In the genomic region with DNA sequence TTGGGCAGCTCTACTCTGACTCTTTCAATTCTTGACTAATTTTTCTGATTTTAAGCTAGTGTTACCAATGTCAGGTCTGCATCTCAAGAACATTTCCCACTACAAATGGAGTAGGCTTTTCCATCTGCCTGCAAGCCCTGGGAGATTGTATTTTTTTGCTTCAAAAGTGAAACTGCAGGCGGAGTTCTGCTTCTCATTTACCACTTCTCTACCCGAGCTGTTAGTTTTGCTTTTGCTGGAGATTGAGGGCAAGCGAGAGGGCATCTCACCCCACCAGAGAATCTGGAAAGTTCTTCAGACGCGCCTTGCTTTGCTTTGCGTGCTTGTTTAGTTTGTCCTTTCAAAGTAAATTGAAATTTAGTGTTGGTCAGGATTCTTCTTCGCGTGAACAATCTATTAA, we compare ENCODE assay signal across 15 mouse cellular contexts. TPM values are rescaled to one million over a fixed set of nuclear protein-coding genes. Genes with fewer than 3 reads are reported as not detected.
A peak's percentile ranks its signal among the peaks of the same experiment; 100 is the strongest.
DNase-seq lines count a peak whose midpoint lies in the region; ATAC-seq and TF ChIP-seq lines count a peak whose summit lies in the region.
"Had no signal": no experiment of that assay in that cellular context is flagged by ENCODE, and none has a peak within 500 bp of the region (broad histone marks: within the 10 kb centered on the region; RNA-seq: fewer than 3 reads in every experiment).

No protein-coding gene starts in this region.

- no peaks in the 10 kb centered on the region for H3K4me1 ChIP-seq in hindbrain, postnatal 0 days (ENCODE audit: insufficient read depth, low read length)
- no peaks in the 10 kb centered on the region for H3K4me1 ChIP-seq in hindbrain, embryonic 13.5 days (replicated peaks)
- peaks cover 33% of the 10 kb centered on the region for H3K4me1 ChIP-seq in megakaryocyte, embryonic 14.5 days
- H3K4me1 ChIP-seq: neural tube, embryonic 13.5 days had no signal

- 85% methylated on average over 8 of the region's 8 CpGs for WGBS in hindbrain, postnatal 0 days
- 78% methylated on average over 8 of the region's 8 CpGs for whole genome bisulfite sequencing in hindbrain, embryonic 13.5 days

- H3K9ac ChIP-seq in hindbrain, postnatal 0 days (replicated peaks; ENCODE audit: low read length), result no peak overlapping the region
- no peak overlapping the region for H3K9ac ChIP-seq in hindbrain, embryonic 13.5 days
- H3K9ac ChIP-seq: neural tube, embryonic 13.5 days had no signal

- TF ChIP-seq CTCF in hindbrain, postnatal 0 days (IDR thresholded peaks at IDR 0.05; ENCODE audit: low read depth), result no peak

- no peak for DNase-seq in hindbrain, postnatal 0 days (ENCODE audit: low spot score)
- DNase-seq in A20 (ENCODE audit: low read depth, low spot score), result peak; percentile 80
- no peak for DNase-seq in kidney, postnatal 10 days
- DNase-seq in embryo, embryonic 10.5 days (ENCODE audit: low spot score), result no peak
- DNase-seq in right cerebral cortex, postnatal 14 days, result no peak
- DNase-seq: kidney, adult 18-20 months; right cerebral cortex, postnatal 4 days had no signal

- H3K27me3 ChIP-seq in hindbrain, postnatal 0 days (ENCODE audit: insufficient read depth, low read length), result no peaks in the 10 kb centered on the region
- H3K27me3 ChIP-seq in hindbrain, embryonic 13.5 days, result no peaks in the 10 kb centered on the region
- H3K27me3 ChIP-seq in megakaryocyte, embryonic 14.5 days (replicated peaks), result no peaks in the 10 kb centered on the region
- H3K27me3 ChIP-seq: neural tube, embryonic 13.5 days had no signal

- ATAC-seq in hindbrain, postnatal 0 days, result no peak
- no peak for ATAC-seq in hindbrain, embryonic 13.5 days (ENCODE audit: low FRiP score)
- ATAC-seq in activated CD4-positive, CD25-positive, alpha-beta regulatory T cell, adult 4 months, result peak; percentile 61

- H3K27ac ChIP-seq in hindbrain, postnatal 0 days, result no peak overlapping the region
- H3K27ac ChIP-seq in hindbrain, embryonic 13.5 days, result no peak overlapping the region
- H3K27ac ChIP-seq: neural tube, embryonic 13.5 days had no signal

- H3K9me3 ChIP-seq in hindbrain, postnatal 0 days (ENCODE audit: low read length), result no peaks in the 10 kb centered on the region
- H3K9me3 ChIP-seq in hindbrain, embryonic 13.5 days, result no peaks in the 10 kb centered on the region
- H3K9me3 ChIP-seq in megakaryocyte, embryonic 14.5 days, result no peaks in the 10 kb centered on the region
- H3K9me3 ChIP-seq: neural tube, embryonic 13.5 days had no signal

- 0 out of 2 replicates have a peak overlapping the region, but pooled peaks have one; percentile 5 for H3K4me2 ChIP-seq in hindbrain, postnatal 0 days (ENCODE audit: low read depth, low read length)
- H3K4me2 ChIP-seq in hindbrain, embryonic 13.5 days, result no peak overlapping the region
- H3K4me2 ChIP-seq: neural tube, embryonic 13.5 days had no signal

- no peaks in the 10 kb centered on the region for H3K36me3 ChIP-seq in hindbrain, postnatal 0 days (ENCODE audit: insufficient read depth, low read length)
- H3K36me3 ChIP-seq in hindbrain, embryonic 13.5 days, result no peaks in the 10 kb centered on the region
- no peaks in the 10 kb centered on the region for H3K36me3 ChIP-seq in megakaryocyte, embryonic 14.5 days (replicated peaks; ENCODE audit: low read length)
- H3K36me3 ChIP-seq: neural tube, embryonic 13.5 days had no signal

- no peak overlapping the region for H3K4me3 ChIP-seq in hindbrain, postnatal 0 days (ENCODE audit: low read length)
- H3K4me3 ChIP-seq in hindbrain, embryonic 13.5 days, result no peak overlapping the region
- peak overlapping the region; percentile 87 for H3K4me3 ChIP-seq in megakaryocyte, embryonic 14.5 days (replicated peaks)
- H3K4me3 ChIP-seq: neural tube, embryonic 13.5 days had no signal

RNA-seq across cellular contexts. Expression of a gene that starts 6.6 kb away (rescaled TPM):
- total RNA-seq in hindbrain, postnatal 0 days (2014; rRNA removed), result 0.05 TPM in 1 of 2 replicates, not detected in the other
- polyA plus RNA-seq in hindbrain, postnatal 0 days (2015; fragmentation: Nextera tagmentation; extraction: Ambion mirVana), result 0.14 TPM in 1 of 2 replicates, not detected in the other
- polyA plus RNA-seq in hindbrain, embryonic 13.5 days (2015; fragmentation: Nextera tagmentation; extraction: Ambion mirVana), result not detected in 2 replicates
- polyA plus RNA-seq in activated CD4-positive, CD25-positive, alpha-beta regulatory T cell, adult 4 months (2017; shearing (Covaris generic)), result 10 to 100 TPM; 22.6 to 23.4 TPM
- polyA plus RNA-seq in megakaryocyte, embryonic 14.5 days (2012; ENCODE audit: insufficient read depth, low replicate concordance), result not detected in 2 replicates
- total RNA-seq: gastrocnemius, adult 18-20 months; layer of hippocampus, adult 8-10 months had no signal
- polyA plus RNA-seq: limb, embryonic 11.5 days; neural tube, embryonic 13.5 days had no signal

RNA-seq across cellular contexts. Expression of a gene that starts 15.5 kb away (rescaled TPM):
- total RNA-seq in hindbrain, postnatal 0 days (2014; rRNA removed), result 62.9 and 64.3 TPM in 2 replicates
- 159 TPM in 2 replicates for polyA plus RNA-seq in hindbrain, postnatal 0 days (2015; fragmentation: Nextera tagmentation; extraction: Ambion mirVana)
- polyA plus RNA-seq in hindbrain, embryonic 13.5 days (2015; fragmentation: Nextera tagmentation; extraction: Ambion mirVana), result 123 and 126 TPM in 2 replicates
- 100 to 1,000 TPM; 229 to 255 TPM for polyA plus RNA-seq in activated CD4-positive, CD25-positive, alpha-beta regulatory T cell, adult 4 months (2017; shearing (Covaris generic))
- polyA plus RNA-seq in megakaryocyte, embryonic 14.5 days (2012; ENCODE audit: insufficient read depth, low replicate concordance), result 1.00 and 2.3 TPM in 2 replicates

RNA-seq across cellular contexts. Expression of a gene that starts 42.1 kb away (rescaled TPM):
- total RNA-seq in hindbrain, postnatal 0 days (2014; rRNA removed), result 16.6 and 16.8 TPM in 2 replicates
- polyA plus RNA-seq in hindbrain, postnatal 0 days (2015; fragmentation: Nextera tagmentation; extraction: Ambion mirVana), result 12.6 and 13.8 TPM in 2 replicates
- 10.6 and 10.8 TPM in 2 replicates for polyA plus RNA-seq in hindbrain, embryonic 13.5 days (2015; fragmentation: Nextera tagmentation; extraction: Ambion mirVana)
- 10 to 100 TPM; 34.0 to 37.2 TPM for polyA plus RNA-seq in activated CD4-positive, CD25-positive, alpha-beta regulatory T cell, adult 4 months (2017; shearing (Covaris generic))
- polyA plus RNA-seq in megakaryocyte, embryonic 14.5 days (2012; ENCODE audit: insufficient read depth, low replicate concordance), result 3.4 and 14.3 TPM in 2 replicates

RNA-seq across cellular contexts. Expression of a gene that starts 50.8 kb away (rescaled TPM):
- not detected in 2 replicates for total RNA-seq in hindbrain, postnatal 0 days (2014; rRNA removed)
- polyA plus RNA-seq in hindbrain, postnatal 0 days (2015; fragmentation: Nextera tagmentation; extraction: Ambion mirVana), result not detected in 2 replicates
- not detected in 2 replicates for polyA plus RNA-seq in hindbrain, embryonic 13.5 days (2015; fragmentation: Nextera tagmentation; extraction: Ambion mirVana)
- under 1 TPM in 1 of 2 experiments, not detected in 1; 0.19 TPM for polyA plus RNA-seq in activated CD4-positive, CD25-positive, alpha-beta regulatory T cell, adult 4 months (2017; shearing (Covaris generic))
- 1.3 TPM in 1 of 2 replicates, not detected in the other for polyA plus RNA-seq in megakaryocyte, embryonic 14.5 days (2012; ENCODE audit: insufficient read depth, low replicate concordance)
- total RNA-seq: gastrocnemius, adult 18-20 months; layer of hippocampus, adult 8-10 months had no signal
- polyA plus RNA-seq: heart, embryonic 16.5 days; limb, embryonic 11.5 days; neural tube, embryonic 13.5 days had no signal

Comparison
In these comparisons a context has a peak if more than half of its experiments do, and no peak if none do; other contexts are left out.
1. RNA of a gene that starts 6.6 kb away (polyA plus RNA-seq): 22.6 to 23.4 TPM in activated CD4-positive, CD25-positive, alpha-beta regulatory T cell, adult 4 months; not detected in hindbrain, embryonic 13.5 days, 0.14 TPM in hindbrain, postnatal 0 days and not detected in megakaryocyte, embryonic 14.5 days; every median in the first group is over 10 times any median in the second.
2. RNA of a gene that starts 15.5 kb away (polyA plus RNA-seq): 229 to 255 TPM in activated CD4-positive, CD25-positive, alpha-beta regulatory T cell, adult 4 months, 159 TPM in hindbrain, postnatal 0 days and 123 to 126 TPM in hindbrain, embryonic 13.5 days; 1.00 to 2.3 TPM in megakaryocyte, embryonic 14.5 days; every median in the first group is over 10 times any median in the second.